ENCODE assay signal across 11 mouse cellular contexts in genomic region chr3:53166001-53166400, GRCm38 (mm10).
DNase-seq lines count a peak whose midpoint lies in the region; ATAC-seq and TF ChIP-seq lines count a peak whose summit lies in the region.
"Had no signal": no experiment of that assay in that cellular context is flagged by ENCODE, and none has a peak within 500 bp of the region (broad histone marks: within the 10 kb centered on the region; RNA-seq: fewer than 3 reads in every experiment).

No protein-coding gene starts in this region.

- no peak overlapping the region for H3K27ac ChIP-seq in limb, embryonic 13.5 days
- no peak overlapping the region for H3K27ac ChIP-seq in limb, embryonic 10.5 days
- H3K27ac ChIP-seq in hindbrain, postnatal 0 days, result peak overlapping the region; percentile 9; the same call in 1 of the 2 replicates
- H3K27ac ChIP-seq in intestine, embryonic 15.5 days, result no peak overlapping the region
- H3K27ac ChIP-seq: embryonic facial prominence, embryonic 15.5 days; liver, embryonic 14.5 days had no signal

- H3K9ac ChIP-seq in limb, embryonic 13.5 days, result no peak overlapping the region
- no peak overlapping the region for H3K9ac ChIP-seq in hindbrain, postnatal 0 days (replicated peaks; ENCODE audit: low read length)
- H3K9ac ChIP-seq in intestine, embryonic 15.5 days, result no peak overlapping the region
- H3K9ac ChIP-seq: embryonic facial prominence, embryonic 15.5 days; liver, embryonic 14.5 days had no signal

- WGBS in limb, embryonic 13.5 days, result 44% methylated on average over 8 of the region's 8 CpGs
- WGBS in limb, embryonic 10.5 days, result 52% methylated on average over 8 of the region's 8 CpGs
- WGBS in hindbrain, postnatal 0 days, result 42% methylated on average over 8 of the region's 8 CpGs
- 30% methylated on average over 8 of the region's 8 CpGs for WGBS in intestine, embryonic 15.5 days

- H3K9me3 ChIP-seq in limb, embryonic 13.5 days, result no peaks in the 10 kb centered on the region
- H3K9me3 ChIP-seq in limb, embryonic 10.5 days (replicated peaks), result no peaks in the 10 kb centered on the region
- H3K9me3 ChIP-seq in hindbrain, postnatal 0 days (ENCODE audit: low read length), result no peaks in the 10 kb centered on the region
- H3K9me3 ChIP-seq in intestine, embryonic 15.5 days, result no peaks in the 10 kb centered on the region
- H3K9me3 ChIP-seq: embryonic facial prominence, embryonic 15.5 days had no signal

- H3K4me3 ChIP-seq in limb, embryonic 13.5 days, result no peak overlapping the region
- H3K4me3 ChIP-seq in limb, embryonic 10.5 days, result no peak overlapping the region
- H3K4me3 ChIP-seq in hindbrain, postnatal 0 days (ENCODE audit: low read length), result no peak overlapping the region
- H3K4me3 ChIP-seq in intestine, embryonic 15.5 days (replicated peaks), result no peak overlapping the region
- H3K4me3 ChIP-seq: embryonic facial prominence, embryonic 15.5 days had no signal

- peaks cover 35% of the 10 kb centered on the region for H3K4me1 ChIP-seq in limb, embryonic 13.5 days
- peaks cover 10% of the 10 kb centered on the region for H3K4me1 ChIP-seq in limb, embryonic 10.5 days
- H3K4me1 ChIP-seq in hindbrain, postnatal 0 days (ENCODE audit: insufficient read depth, low read length), result no peaks in the 10 kb centered on the region
- H3K4me1 ChIP-seq in intestine, embryonic 15.5 days (replicated peaks), result no peaks in the 10 kb centered on the region

- no peak for ATAC-seq in limb, embryonic 13.5 days (ENCODE audit: low FRiP score, low read depth)
- ATAC-seq in hindbrain, postnatal 0 days, result no peak
- ATAC-seq in intestine, embryonic 15.5 days, result no peak
- no peak for ATAC-seq in erythroblast, adult 5-6 weeks (replicated peaks; ENCODE audit: low FRiP score, poor library complexity, severe bottlenecking)

- no peaks in the 10 kb centered on the region for H3K36me3 ChIP-seq in limb, embryonic 13.5 days
- no peaks in the 10 kb centered on the region for H3K36me3 ChIP-seq in limb, embryonic 10.5 days
- no peaks in the 10 kb centered on the region for H3K36me3 ChIP-seq in hindbrain, postnatal 0 days (ENCODE audit: insufficient read depth, low read length)
- no peaks in the 10 kb centered on the region for H3K36me3 ChIP-seq in intestine, embryonic 15.5 days
- H3K36me3 ChIP-seq: embryonic facial prominence, embryonic 15.5 days had no signal

- H3K4me2 ChIP-seq in limb, embryonic 13.5 days (replicated peaks), result peak overlapping the region; percentile 16; the same call in 1 of the 2 replicates
- H3K4me2 ChIP-seq in hindbrain, postnatal 0 days (ENCODE audit: low read depth, low read length), result no peak overlapping the region
- H3K4me2 ChIP-seq in intestine, embryonic 15.5 days (replicated peaks), result no peak overlapping the region
- H3K4me2 ChIP-seq: embryonic facial prominence, embryonic 15.5 days had no signal

- DNase-seq in limb, embryonic 10.5 days (ENCODE audit: low spot score), result no peak
- DNase-seq in heart, adult 8-10 months (ENCODE audit: low spot score), result peak; percentile 77
- DNase-seq in hindbrain, postnatal 0 days (ENCODE audit: low spot score), result peak; percentile 11
- peak; percentile 48 for DNase-seq in lung, postnatal 25 days (ENCODE audit: low spot score)
- DNase-seq in cerebellum, adult 9-11 months, result no peak

- no peak for TF ChIP-seq CTCF in hindbrain, postnatal 0 days (IDR thresholded peaks at IDR 0.05; ENCODE audit: low read depth)

- H3K27me3 ChIP-seq in limb, embryonic 13.5 days, result no peaks in the 10 kb centered on the region
- no peaks in the 10 kb centered on the region for H3K27me3 ChIP-seq in limb, embryonic 10.5 days (ENCODE audit: low read depth, poor library complexity, severe bottlenecking)
- H3K27me3 ChIP-seq in hindbrain, postnatal 0 days (ENCODE audit: insufficient read depth, low read length), result no peaks in the 10 kb centered on the region
- H3K27me3 ChIP-seq in intestine, embryonic 15.5 days (replicated peaks), result no peaks in the 10 kb centered on the region
- H3K27me3 ChIP-seq: CH12.LX; embryonic facial prominence, embryonic 15.5 days had no signal

Comparison
In these comparisons a context has a peak if more than half of its experiments do, and no peak if none do; other contexts are left out.
1. DNase-seq: peak in heart, adult 8-10 months (single experiment), hindbrain, postnatal 0 days (single experiment) and lung, postnatal 25 days (single experiment); none in limb, embryonic 10.5 days (single experiment) and cerebellum, adult 9-11 months (single experiment).